Mouse (Mus musculus): Measurements from ENCODE around the gene Pdss2. TPM values are rescaled to one million over a fixed set of nuclear protein-coding genes. Genes with fewer than 3 reads are reported as not detected.

The Pdss2 gene
- polyA plus RNA-seq (2015; fragmentation: Nextera tagmentation; extraction: Ambion mirVana), result 17.8 TPM in 2 replicates

DNA sequence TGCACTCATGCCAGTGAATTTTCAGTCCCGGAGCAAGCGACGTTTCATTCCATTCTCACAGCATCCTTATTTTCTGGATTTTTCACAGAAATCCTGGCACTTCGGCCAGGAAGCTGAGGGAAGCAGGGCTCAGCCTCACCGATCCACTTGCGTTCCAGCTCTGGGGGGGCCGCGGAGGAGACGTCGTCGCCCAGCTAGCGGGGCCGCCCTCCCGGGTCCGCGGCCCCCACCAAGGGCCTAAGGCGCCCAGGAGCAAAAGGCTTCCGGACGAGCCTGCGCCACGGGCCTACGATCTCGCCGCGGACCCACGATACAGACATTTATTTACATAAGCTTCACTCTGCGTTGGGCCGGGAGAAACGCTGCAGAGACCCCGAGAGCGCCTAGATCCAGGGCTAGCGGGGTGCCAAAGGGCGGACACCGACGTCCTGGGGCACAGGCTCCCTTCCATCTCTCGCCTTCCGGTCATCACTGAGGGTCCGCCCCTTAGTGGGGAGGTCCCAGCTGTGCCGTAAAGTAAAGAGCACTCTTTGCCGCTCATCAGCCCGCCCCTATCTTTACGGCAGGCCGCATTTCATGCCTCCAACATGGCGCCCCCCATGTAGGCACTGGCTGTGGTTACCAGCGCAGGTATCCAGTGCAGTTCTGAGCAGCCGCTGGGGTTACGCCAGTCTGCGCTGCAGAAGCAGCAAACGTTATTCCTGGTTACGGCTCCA is at the start of gene Pdss2:
Gene Pdss2 (plus strand): TSS at position 577 of the 716 bp plus-strand sequence.
- Histone ChIP-seq H3K27ac (peak within 1 kb of the TSS; percentile 92), H3K36me3 (no peaks in the 10 kb centered on the region), H3K9me3 (no peaks in the 10 kb centered on the region), H3K4me3 (replicated peaks) (peak within 1 kb of the TSS; percentile 65), H3K4me2 (replicated peaks) (peak within 1 kb of the TSS; percentile 99), H3K4me1 (replicated peaks) (peaks cover 16% of the 10 kb centered on the region), H3K27me3 (no peaks in the 10 kb centered on the region), H3K9ac (replicated peaks) (peak within 1 kb of the TSS; percentile 92)
- WGBS, result under 1% methylated on average over 49 of the region's 50 CpGs
- peak; percentile 99 for ATAC-seq

DNA sequence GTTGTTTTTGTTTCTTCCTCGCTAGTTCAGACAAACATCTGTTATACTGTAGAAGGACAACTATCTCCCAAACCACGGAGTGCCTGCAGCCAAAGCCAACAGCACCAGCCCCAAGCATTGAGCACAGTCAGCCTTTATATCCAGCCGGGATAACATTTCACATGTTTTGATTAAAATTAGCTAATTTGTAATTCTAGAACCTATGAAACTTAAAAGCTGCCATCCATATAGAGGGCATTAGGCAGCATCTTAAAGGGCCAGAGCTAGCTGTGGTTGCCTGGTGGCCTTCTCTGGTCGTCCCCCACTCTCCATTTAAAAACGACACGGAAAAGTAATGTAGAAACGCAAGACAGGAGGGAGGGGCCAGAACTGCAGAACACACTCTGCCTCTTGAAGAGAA is 49.2 kb upstream of the Pdss2 start:
- H3K27me3 ChIP-seq, result peaks cover 7% of the 10 kb centered on the region
- no peak overlapping the region for H3K27ac ChIP-seq
- peaks cover 57% of the 10 kb centered on the region for H3K4me1 ChIP-seq (replicated peaks)
- 5% methylated on average over 7 of the region's 7 CpGs for WGBS
- peak overlapping the region; percentile 89 for H3K4me3 ChIP-seq (replicated peaks)
- H3K36me3 ChIP-seq, result no peaks in the 10 kb centered on the region
- H3K9me3 ChIP-seq, result no peaks in the 10 kb centered on the region
- peak overlapping the region; percentile 78 for H3K4me2 ChIP-seq (replicated peaks)
- H3K9ac ChIP-seq (replicated peaks), result peak overlapping the region; percentile 98
- no peak for ATAC-seq

DNA sequence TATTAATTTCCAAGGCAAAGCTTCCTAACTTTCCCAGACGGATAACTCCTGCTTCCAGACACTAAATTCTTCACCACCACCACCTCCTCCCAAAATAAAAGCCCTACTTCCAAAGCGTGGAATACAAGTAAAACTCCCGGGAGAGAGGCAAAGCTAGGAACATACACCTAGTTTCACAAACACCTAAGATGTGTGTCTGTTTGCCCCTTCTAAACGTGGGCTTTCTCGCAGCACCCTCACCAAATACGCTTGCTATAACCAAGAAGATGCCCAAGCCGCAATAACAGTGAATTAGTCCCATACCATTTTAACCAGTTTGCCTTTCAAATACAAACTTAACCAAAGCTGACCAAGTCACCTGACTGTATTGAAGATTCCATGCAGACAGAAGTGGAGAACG is 48.7 kb upstream of the Pdss2 start:
- H3K36me3 ChIP-seq, result no peaks in the 10 kb centered on the region
- H3K4me3 ChIP-seq (replicated peaks), result peak overlapping the region; percentile 89
- H3K4me1 ChIP-seq (replicated peaks), result peaks cover 54% of the 10 kb centered on the region
- peak overlapping the region; percentile 78 for H3K4me2 ChIP-seq (replicated peaks)
- peak overlapping the region; percentile 98 for H3K9ac ChIP-seq (replicated peaks)
- WGBS, result 2% methylated on average over 8 of the region's 8 CpGs
- H3K9me3 ChIP-seq, result no peaks in the 10 kb centered on the region
- peaks cover 9% of the 10 kb centered on the region for H3K27me3 ChIP-seq
- no peak overlapping the region for H3K27ac ChIP-seq
- ATAC-seq, result no peak

DNA sequence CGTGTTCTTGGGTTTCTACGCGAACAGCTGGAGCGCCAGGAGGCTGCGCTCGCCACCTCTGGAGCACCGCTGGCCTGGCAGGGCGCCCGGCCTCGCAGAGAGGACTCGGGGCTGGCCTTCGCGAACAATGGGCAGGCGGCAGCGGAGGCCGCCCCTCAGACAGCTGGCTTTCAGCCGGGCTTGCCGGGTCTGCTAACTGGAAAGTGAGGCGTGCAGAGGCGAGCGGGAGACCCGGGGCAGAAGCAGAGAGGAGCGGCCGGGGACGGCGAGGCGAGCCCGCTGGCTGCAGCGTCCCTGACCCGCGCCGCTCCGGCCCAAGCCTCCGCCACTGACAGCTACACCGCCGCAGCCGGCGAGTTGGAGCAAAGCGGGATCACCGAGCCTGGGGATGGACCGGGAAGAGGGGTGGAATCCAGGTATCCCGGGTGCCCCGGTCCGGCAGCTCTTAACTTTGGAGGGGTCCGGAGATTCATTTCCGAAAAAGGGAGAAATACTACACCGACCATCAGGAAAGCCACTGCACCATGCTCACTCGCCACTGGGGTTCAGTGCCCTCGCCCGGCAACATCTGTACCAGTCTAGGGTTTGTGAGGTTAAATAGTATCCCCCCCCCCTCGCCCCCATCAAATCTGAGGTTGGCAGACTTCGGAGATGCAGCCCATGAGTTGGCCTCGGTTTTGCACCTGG is 48.0 kb upstream of the Pdss2 start:
- H3K27me3 ChIP-seq, result peaks cover 9% of the 10 kb centered on the region
- peak overlapping the region; percentile 78 for H3K4me2 ChIP-seq (replicated peaks)
- H3K9me3 ChIP-seq, result no peaks in the 10 kb centered on the region
- WGBS, result under 1% methylated on average over 53 of the region's 53 CpGs
- peak overlapping the region; percentile 98 for H3K9ac ChIP-seq (replicated peaks)
- H3K27ac ChIP-seq, result peak overlapping the region; percentile 99
- peak; percentile 41 for ATAC-seq
- no peaks in the 10 kb centered on the region for H3K36me3 ChIP-seq
- peak overlapping the region; percentile 89 for H3K4me3 ChIP-seq (replicated peaks)
- peaks cover 47% of the 10 kb centered on the region for H3K4me1 ChIP-seq (replicated peaks)

DNA sequence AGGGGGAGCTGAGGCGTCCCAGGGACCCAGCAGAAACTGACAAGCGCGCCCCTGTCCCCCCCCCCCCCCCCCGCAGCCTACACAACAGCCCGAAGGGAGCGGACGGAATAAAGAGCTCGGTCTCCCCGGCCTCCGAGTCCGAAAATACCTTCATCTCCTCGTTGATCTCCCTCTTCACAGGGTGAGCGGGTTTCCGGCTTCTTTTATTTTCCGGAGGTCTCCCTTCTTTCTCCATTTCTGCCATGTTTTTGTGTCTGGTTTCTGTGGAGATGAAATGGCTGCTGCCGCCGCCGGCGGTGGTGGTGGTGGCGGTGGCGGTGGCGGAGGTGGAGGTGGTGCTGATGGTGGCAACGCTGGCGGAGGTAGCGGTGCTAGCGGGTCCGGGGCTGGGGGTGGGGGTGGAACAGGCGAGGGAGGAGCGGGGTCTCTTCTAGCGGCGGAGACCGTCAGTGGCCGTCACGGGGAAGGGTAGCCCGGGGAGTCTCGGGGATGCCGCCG is 47.4 kb upstream of the Pdss2 start:
- Histone ChIP-seq H3K4me2 (replicated peaks) (peak overlapping the region; percentile 78), H3K27ac (peak overlapping the region; percentile 99), H3K9ac (replicated peaks) (peak overlapping the region; percentile 98), H3K4me1 (replicated peaks) (peaks cover 44% of the 10 kb centered on the region), H3K27me3 (peaks cover 9% of the 10 kb centered on the region), H3K36me3 (no peaks in the 10 kb centered on the region), H3K4me3 (replicated peaks) (peak overlapping the region; percentile 89), H3K9me3 (no peaks in the 10 kb centered on the region)
- 0% methylated on average over 27 of the region's 38 CpGs for WGBS
- peak; percentile 72 for ATAC-seq

DNA sequence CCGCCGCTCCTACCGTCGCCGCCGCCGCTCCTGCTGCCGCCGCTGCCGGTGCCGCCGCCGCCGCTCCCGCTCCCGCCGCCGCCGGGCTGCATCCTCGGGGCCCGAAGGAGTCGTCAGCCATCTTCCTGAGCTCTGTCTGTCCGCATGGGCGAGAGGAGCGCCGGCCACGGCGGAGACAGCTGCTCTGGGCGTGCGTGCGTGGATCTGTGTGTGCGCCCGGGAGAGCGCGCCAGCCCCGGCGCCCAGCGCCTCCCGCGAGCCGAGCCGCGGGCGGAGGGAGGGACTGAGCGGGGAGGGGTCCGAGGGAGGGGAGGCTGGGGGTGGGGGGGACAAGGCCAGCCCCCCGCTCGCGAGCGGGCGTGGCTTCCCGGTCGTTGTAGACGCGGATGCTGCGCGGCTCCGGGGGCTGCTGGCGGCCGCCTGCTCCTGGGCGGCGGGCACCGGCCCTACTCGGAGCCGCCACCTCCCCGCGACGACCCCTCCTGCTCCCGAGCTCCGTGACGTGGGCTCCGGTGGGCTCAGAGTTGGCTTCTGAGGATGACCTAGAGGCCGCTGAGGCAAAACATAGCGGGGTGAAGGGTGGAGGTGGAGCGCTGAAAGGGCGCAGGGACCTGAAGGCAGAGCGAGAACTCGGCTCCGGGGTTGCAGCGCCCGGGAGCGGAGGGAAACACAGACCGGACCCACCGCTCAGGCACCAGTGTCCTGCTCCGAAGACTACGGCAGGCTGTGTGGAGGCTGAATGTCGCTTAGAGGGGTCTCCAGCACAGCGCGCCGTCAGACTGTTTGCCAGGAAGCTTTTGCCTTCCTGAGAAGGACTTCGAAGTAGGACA is 46.7 kb upstream of the Pdss2 start, which contains the start of the genes Sobp and 9030612E09Rik:
Gene Sobp (minus strand): TSS at position 205 of the 830 bp plus-strand sequence.
Gene 9030612E09Rik (plus strand): TSS at position 379 of the 830 bp plus-strand sequence.
- no peaks in the 10 kb centered on the region for H3K9me3 ChIP-seq
- H3K4me3 ChIP-seq (replicated peaks), result peak within 1 kb of the TSS; percentile 89
- peak within 1 kb of the TSS; percentile 99 for H3K27ac ChIP-seq
- H3K4me1 ChIP-seq (replicated peaks), result peaks cover 42% of the 10 kb centered on the region
- H3K27me3 ChIP-seq, result peaks cover 9% of the 10 kb centered on the region
- peak within 1 kb of the TSS; percentile 98 for H3K9ac ChIP-seq (replicated peaks)
- peak; percentile 89 for ATAC-seq
- H3K36me3 ChIP-seq, result no peaks in the 10 kb centered on the region
- peak within 1 kb of the TSS; percentile 78 for H3K4me2 ChIP-seq (replicated peaks)
- under 1% methylated on average over 85 of the region's 91 CpGs for WGBS

DNA sequence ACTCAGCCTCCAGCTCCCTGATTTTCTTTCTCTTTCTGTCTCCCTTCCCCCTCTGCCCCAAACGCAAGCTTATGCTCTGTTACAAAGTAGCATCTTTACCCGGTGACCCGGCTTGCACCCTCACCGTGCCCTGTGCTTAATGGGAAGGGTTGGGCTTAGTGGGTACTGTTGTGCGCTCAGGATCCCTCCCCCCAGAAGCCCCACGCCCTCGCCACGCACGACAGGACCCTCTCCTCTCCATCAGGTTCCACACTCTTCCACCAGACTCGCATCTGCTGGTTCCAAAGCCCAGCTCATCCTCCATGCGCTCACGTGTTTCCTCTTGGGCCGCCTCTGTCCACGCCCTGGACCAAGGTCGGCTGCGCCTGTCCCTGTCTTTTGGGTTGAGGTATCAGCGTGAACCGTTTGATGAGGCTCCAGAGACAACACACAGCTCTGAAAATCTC is 46.1 kb upstream of the Pdss2 start:
- ATAC-seq, result peak; percentile 40
- Histone ChIP-seq H3K9ac (replicated peaks) (peak overlapping the region; percentile 98), H3K36me3 (no peaks in the 10 kb centered on the region), H3K4me2 (replicated peaks) (peak overlapping the region; percentile 78), H3K27me3 (peaks cover 9% of the 10 kb centered on the region), H3K4me3 (replicated peaks) (peak overlapping the region; percentile 89), H3K9me3 (no peaks in the 10 kb centered on the region), H3K27ac (peak overlapping the region; percentile 99), H3K4me1 (replicated peaks) (peaks cover 39% of the 10 kb centered on the region)
- under 1% methylated on average over 18 of the region's 18 CpGs for WGBS

DNA sequence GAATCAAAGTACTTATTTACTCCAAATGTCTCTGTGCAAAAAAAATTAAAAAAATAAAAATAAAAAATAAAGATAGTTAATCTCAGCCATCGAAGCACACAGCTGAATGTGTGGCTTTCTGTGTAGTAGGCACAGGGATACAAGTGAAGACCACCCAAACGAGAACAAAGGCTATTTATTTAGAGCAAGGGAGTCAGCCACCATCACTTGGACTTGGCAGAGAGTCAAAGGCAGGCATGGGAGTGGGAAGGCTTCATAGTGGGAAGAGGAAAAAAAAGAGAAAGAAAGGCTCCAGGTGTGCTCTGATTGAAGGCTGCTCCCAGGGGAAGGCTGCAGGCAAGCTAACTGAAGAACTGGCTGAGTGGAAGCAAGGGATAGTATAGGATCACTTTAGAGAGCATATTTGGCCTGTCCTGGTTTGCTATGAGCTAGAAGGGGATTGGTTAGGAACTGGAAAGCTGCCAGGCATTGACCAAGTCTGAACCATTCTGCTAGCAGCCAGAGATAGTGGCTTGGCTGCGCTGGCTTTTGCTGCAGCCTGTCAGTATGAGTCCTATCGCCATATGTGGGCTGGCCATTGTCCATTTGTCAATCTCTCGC is 40.9 kb upstream of the Pdss2 start:
- 43% methylated on average over 5 of the region's 5 CpGs for WGBS
- peak overlapping the region; percentile 14; the same call in 1 of the 2 replicates for H3K4me2 ChIP-seq (replicated peaks)

DNA sequence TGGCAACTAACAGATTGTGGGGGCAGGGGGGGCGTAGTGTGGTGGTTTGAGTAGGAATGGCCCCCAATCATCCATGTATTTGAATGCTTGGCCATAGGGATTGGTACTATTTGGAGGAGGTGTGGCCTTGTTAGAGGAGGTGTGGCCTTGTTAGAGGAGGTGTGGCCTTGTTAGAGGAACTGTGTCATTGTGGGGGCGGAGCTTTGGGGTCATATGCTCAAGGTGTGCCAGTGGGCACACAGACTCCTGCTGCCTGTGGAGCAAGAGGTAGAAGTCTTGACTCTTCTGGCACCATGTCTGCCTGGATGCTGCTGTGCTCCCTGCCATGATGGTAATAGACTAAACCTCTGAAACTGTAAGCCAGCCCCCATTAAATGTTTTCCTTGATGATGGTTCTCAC is 21.1 kb upstream of the Pdss2 start:
- Histone ChIP-seq H3K27me3 (no peaks in the 10 kb centered on the region), H3K9me3 (no peaks in the 10 kb centered on the region), H3K9ac (replicated peaks) (no peak overlapping the region), H3K36me3 (no peaks in the 10 kb centered on the region), H3K4me3 (replicated peaks) (no peak overlapping the region), H3K4me2 (replicated peaks) (no peak overlapping the region), H3K27ac (no peak overlapping the region), H3K4me1 (replicated peaks) (no peaks in the 10 kb centered on the region)
- WGBS, result 94% methylated on average over 2 of the region's 2 CpGs
- ATAC-seq, result no peak

More for the DNA sequence above, 40.9 kb upstream of the Pdss2 start:
- no peak overlapping the region for H3K4me3 ChIP-seq (replicated peaks)
- no peak overlapping the region for H3K9ac ChIP-seq (replicated peaks)
- H3K4me1 ChIP-seq (replicated peaks), result peaks cover 21% of the 10 kb centered on the region
- ATAC-seq, result peak; percentile 68; the same call in 1 of the 2 replicates
- H3K36me3 ChIP-seq, result no peaks in the 10 kb centered on the region
- H3K9me3 ChIP-seq, result no peaks in the 10 kb centered on the region
- peak overlapping the region; percentile 41; the same call in 1 of the 2 replicates for H3K27ac ChIP-seq
- peaks cover 9% of the 10 kb centered on the region for H3K27me3 ChIP-seq

DNA sequence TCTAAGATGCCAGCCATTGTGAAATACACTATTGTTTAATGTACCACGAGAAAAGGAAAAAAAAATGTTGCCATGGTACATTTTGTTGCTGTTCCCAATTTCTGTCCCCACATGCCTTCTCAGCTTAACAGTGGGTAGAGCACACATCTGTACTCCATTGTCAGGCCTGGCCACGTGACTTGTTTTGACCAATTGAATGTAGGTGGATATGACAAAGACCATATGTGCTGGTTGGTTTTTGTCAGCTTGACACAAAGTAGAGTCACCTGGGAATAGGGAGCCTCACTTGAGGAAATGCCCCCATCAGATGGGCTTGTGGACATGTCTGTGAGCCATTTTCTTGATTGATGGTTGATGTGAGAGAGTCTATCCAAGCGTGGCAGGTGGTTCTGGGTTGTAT is 17.4 kb upstream of the Pdss2 start:
- H3K4me3 ChIP-seq (replicated peaks), result no peak overlapping the region
- no peaks in the 10 kb centered on the region for H3K36me3 ChIP-seq
- WGBS, result 84% methylated on average over 3 of the region's 3 CpGs
- no peaks in the 10 kb centered on the region for H3K9me3 ChIP-seq
- no peak overlapping the region for H3K4me2 ChIP-seq (replicated peaks)
- H3K27me3 ChIP-seq, result no peaks in the 10 kb centered on the region
- H3K9ac ChIP-seq (replicated peaks), result no peak overlapping the region
- no peak overlapping the region for H3K27ac ChIP-seq
- ATAC-seq, result no peak
- no peaks in the 10 kb centered on the region for H3K4me1 ChIP-seq (replicated peaks)

DNA sequence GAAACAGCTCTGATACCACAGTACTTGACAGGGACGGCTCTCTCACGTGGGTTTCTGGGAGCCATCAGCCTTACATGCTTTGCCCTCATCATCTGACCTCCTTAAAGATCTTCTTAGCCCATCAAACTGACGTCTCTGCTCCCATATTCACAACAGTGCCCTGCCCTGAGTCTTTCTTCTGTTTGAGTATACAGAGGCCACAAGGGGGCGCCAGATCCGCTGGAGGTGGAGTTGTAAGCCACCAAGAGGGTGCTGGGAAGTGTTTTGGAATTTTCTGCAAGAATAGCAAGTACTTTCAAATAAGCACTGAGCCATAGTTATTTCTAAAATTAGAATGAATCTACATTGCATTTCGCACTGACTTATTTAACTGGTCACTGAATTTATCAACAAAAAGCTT is 9.4 kb upstream of the Pdss2 start:
- no peaks in the 10 kb centered on the region for H3K27me3 ChIP-seq
- no peak overlapping the region for H3K27ac ChIP-seq
- no peak overlapping the region for H3K4me2 ChIP-seq (replicated peaks)
- H3K4me3 ChIP-seq (replicated peaks), result no peak overlapping the region
- peaks cover 8% of the 10 kb centered on the region; the same call in 1 of the 2 replicates for H3K9me3 ChIP-seq
- H3K4me1 ChIP-seq (replicated peaks), result no peaks in the 10 kb centered on the region
- no peak overlapping the region for H3K9ac ChIP-seq (replicated peaks)
- WGBS, result 34% methylated on average over 6 of the region's 6 CpGs
- no peaks in the 10 kb centered on the region for H3K36me3 ChIP-seq
- ATAC-seq, result no peak

Data from midbrain, embryonic 13.5 days (tissue).